Mouse (Mus musculus) thymus, postnatal 0 days (tissue): ENCODE data around the gene Pax3. TPM values are rescaled to one million over a fixed set of nuclear protein-coding genes. Genes with fewer than 3 reads are reported as not detected.

ENCODE experiments used
- DNase-seq: peaks from one replicate; pipeline ENCODE4 v3.0.0-alpha.2; 2015; ENCODE audit warnings: low spot score
- polyA plus RNA-seq: library from polyadenylated mRNA; unstranded; fragments of >200 nt; fragmentation: Nextera tagmentation; extraction: Ambion mirVana; gene quantifications from 2 replicates; pipeline ENCODE4 v1.2.1, GENCODE M21; 2015

The Pax3 gene
- polyA plus RNA-seq, 1 experiment from 2014 or later, result 0.04 TPM

DNA sequence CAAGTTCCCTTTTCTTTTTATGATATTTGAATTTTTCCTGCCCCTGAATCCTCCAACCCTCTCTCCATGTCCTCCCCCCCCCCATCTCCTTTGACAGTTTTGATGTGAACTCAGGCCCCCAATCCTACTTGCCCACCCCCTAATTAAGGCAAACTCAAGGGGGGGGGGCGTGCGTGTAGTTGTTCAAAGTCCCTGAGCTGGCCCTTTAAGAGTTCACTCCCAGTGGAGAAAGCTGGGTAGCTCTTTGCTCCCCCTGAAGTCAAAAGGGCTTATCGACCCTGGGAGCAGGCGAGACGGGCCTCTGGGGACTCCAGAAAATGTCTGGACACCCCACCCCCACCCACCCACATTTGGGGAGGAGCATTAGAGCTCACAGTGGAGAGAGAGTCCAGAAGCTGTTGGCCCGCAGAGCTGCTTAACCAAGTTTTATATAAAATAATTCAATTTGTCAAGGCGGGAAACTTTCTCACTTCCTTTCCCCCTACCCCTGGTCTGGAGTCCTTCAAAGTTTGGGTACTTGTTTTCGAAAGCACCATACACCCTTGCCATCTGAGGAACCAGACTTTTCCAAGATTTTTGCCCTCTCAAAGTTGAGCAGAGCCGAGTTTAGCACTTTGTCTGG lies 1.5 kb upstream of the Pax3 start:
- no peak for DNase-seq

DNA sequence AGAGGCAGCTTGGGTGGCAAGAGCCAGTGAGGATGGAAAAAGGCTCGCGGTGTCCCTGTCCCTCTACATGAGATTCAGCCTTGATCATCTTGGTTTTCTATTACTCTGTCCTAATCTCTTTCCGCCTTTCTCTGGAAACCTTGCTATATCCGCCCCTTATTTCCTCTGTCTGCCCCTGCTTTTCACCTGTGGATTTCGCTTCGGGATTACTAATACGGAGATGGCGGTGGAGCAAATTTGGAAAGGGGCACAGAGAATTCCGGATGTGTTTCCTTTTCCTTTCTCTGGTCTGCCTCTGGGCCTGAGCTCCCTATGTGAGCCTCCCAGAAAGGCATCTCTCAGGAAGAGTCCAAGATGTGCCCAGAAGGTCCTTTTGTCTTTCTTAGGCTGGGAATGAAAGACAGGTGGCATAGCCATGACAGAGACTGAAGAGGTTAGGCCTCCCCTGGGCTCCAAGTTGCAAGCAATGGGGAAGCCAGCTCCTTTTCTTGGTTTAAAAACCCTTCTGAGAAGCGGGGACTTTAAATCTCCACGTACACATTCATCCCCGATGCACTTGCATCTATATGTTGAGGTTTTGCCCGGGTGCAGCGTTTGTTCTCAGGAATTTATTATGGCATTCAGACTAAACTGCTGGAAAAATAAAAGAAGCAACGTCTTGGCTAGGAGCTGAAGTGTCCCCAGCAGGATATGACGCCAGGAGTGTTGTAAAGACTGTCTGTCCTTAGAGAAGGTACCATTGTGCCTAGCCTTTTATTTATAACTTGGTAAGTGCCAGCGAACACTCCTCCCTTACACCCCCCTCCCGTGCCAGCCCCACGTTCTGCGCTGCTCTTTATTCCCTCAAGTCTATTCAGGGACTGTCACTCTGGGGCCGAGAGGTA lies 659 bp upstream of the Pax3 start:
- no peak for DNase-seq

DNA sequence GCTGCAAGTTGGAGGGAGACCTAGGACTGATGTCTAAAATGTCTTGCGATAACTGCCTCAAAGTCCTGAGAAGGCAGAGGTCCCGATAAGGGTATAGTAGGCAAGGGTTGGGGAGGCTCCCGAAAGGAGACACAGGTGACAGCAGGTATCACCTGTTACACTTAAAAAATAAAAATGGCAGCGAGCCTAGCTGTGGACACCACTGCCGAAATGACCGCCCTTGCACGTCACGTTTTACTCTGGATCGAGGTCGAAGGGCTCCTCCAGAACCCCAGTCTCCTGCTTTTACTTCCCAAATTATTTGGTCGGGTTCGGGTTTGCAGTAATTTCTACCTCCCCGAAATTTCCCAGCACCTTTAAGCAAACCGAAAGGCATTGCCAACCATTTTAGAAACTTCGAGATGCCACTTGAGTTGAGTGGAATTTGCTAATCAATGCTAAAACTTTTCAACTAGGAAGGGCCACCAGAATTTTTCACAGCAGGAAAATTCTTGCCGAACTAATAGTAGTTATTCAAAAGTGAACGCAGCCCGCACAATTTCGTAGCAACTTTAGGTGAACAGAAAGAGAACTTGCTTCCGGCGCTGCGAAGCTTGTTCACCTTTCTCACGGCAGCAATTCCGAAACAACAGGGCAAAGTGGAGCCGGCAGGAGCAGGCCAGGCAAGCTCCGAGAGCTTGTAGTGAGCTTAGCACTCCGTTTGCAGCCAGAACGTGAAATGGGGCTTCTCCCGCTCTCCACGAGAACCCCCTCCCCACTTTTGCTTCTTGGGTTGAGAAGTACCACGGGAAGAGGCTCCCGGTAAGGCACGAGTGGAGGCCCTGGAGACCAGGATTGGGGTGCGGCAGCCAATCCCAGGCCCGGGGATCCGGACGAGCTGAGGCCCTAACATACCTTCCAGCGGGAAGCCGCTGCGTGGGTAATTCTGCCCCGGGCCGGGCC lies 892 bp downstream of the Pax3 start:
- no peak for DNase-seq

DNA sequence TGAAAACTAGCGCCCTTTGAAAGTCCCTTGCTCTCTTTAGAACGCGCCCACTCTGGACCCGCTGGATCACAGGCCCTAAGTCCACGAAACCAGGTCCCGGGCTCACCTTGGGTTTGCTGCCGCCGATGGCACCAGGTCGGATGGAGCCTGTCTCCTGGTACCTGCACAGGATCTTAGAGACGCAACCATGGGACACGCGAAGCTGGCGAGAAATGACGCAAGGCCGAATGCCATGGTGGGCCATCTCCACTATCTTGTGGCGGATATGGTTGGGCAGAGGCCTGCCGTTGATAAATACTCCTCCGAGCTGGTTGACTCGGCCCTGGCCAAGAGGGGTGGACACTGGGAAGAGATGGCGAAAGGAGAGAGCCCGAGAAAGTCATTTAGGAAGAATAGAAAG lies 1.8 kb downstream of the Pax3 start:
- DNase-seq, result no peak

DNA sequence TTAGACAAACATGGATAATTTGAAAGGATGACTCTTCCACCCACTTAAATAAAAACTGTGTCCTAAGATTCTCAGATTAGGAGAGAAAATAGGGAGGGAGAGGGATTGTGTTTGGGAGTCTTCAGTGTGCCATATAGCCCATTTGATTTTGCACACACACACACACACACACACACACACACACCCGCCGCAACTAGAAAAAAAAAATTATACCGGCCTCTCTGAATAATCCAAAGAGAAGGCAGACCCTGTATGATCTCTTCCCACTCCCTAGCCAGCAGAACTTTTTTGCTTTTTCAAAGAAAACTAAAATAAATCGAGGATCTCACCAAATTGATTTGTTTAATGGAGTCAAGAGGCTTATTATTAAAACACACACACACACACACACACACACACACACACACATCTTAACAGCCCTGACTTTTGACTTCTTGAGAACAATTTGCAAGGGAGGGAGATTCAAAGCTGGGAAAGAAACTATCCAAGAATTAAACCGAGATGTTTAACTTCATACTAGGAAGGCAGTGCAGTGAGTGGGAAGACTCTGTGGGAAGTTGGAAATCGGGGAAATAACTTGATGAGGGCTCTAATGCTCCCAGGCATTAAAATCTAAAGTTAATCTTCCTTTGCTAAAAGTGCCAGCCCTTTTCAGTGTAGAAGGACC lies 2.4 kb downstream of the Pax3 start:
- no peak for DNase-seq

DNA sequence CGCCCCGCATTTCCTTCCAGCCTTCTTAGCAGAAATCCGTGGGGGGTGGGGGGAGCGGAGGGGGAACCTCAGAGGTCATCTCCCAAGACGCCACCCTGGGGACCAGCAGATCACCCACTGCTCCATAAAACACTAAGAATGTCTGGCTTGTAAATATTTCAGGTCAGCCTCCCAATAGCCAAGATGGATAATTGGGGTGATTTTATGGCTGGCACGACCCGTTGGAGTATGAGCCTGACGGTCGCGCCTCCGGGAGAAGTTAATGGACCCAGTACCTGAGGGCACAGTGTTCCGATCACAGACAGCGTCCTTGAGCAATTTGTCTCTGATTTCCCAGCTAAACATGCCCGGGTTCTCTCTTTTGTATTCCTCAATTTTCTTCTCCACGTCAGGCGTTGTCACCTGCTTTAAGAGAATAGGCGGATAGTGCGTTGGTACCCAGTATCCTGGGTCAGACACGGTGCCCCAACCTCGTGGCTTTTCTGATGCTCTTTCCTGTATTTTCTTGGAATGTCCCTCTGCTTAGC lies 3.4 kb downstream of the Pax3 start:
- no peak for DNase-seq

DNA sequence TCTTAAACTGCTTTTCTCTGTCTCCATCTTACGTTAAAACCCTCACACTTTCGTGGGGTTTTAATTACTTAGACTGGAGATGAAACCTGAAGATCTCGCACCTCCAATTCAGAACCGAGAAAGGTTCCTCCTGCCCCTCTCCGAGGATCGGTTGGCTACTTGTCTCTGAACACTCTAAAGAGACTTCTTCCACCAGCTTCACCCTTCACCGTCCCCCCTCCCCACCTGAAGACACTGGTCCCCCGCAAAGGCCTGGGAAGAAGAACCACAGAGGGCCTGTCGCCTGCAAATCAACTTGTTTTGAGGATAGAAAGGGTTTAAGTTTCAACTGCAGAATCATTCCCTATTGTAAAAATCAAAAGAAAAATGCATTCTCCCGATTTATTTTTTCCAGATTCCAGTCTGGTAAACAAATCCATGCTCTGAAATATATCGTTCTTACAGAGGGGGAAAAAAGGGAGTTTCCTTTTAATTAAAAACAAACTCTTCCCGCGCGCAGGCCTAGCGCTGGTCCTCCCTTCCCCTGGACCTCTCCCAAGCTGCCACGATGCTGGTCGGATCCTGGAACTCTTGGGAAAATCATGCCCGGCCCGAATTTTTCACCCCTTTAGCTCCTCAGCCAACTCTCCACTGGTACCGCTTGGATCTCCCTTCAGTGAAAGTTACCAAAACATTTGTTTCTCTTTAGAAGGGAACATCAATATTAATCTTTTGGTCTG lies 4.0 kb downstream of the Pax3 start:
- no peak for DNase-seq

DNA sequence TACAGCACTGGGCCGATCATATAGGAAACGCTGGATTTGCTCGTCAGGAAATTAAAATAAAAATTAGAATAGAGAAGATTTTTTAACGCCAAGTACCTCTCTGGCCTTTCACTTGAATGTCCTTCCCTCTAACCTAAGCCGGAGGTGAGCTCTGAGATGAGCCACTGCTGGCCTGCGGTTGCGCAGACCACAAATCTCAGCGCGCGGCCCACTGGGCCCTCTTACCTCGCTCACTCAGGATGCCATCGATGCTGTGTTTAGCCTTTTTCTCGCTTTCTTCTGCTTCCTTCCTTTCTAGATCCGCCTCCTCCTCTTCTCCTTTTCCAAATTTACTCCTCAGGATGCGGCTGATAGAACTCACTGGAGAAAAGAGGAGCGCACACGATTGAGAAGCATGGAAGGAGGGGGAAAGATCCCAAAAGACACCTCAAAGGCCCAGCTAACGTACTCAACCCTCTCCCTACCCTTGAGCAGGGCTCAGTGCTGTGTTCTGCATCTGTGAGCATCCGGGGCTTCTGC lies 4.7 kb downstream of the Pax3 start:
- no peak for DNase-seq

DNA sequence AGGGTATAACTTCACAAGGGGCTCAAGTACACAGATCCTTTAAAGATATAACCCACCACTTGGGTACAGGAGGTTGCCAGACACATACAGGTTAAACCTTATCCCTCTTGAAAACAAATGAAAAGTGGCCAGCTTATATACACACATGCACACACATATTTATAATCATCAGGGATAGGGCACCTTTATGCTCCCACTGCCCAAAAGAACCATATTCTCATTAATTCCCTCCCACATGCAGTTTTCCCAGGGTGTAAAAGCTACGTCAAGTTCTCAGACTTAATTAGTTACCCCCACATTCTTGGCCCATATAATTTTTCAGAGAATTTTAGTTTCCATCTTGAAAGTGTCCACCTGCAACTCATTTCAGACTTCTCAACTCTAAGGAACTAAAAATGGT lies 5.2 kb downstream of the Pax3 start:
- DNase-seq, result no peak

DNA sequence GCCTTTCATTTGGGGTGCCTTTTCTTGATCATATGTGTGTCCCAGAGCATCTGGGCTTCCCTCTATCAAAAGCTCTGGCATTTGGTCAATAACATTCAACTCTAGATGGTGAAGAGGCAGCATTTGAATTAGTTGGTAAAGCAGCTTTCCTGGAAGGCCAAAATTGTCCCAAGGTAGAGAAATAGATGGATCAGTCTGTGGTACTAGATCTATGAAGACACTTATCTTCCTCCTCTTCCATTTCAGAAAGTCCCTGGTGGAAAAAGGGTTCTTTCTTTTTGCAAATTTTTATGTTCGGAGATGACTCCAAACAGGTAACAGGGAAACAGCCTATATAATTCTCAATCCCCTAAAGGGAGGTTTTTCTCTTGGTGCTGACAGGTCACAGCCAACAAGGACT lies 5.6 kb downstream of the Pax3 start:
- no peak for DNase-seq

DNA sequence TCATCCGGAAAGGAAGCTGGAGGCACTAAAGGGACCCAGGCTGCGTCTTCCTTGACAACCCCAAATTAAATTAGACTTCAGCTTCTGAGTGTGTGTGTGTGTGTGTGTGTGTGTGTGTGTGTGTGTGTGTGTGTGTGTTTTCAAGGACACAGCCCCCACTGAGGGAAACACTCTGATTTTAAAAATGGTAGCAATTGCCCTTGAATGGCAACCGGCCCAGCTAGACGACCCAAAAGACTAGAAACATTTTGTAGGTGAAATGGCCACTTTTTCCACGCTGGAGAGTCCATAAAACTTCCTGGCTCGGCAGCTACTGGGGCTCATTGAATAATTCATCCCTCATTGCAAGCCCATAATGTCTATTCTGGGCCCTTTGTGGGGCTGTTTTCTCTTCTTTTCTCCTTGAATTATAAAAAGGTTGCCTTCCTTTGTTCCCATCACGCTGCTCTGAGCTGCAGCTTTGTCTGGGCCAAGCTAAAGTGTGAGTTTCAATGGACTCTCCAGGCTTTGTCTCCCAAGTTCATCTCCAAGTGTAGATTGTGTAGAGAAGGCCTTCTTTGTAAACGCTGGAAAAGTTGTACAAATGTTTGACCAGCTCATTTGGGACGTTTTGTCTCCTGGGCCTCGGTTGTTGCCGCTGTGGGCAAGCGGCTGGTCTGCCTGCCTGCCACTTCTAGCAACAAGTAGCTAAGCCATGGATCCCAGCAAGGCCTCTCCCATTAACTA lies 6.4 kb downstream of the Pax3 start:
- no peak for DNase-seq

DNA sequence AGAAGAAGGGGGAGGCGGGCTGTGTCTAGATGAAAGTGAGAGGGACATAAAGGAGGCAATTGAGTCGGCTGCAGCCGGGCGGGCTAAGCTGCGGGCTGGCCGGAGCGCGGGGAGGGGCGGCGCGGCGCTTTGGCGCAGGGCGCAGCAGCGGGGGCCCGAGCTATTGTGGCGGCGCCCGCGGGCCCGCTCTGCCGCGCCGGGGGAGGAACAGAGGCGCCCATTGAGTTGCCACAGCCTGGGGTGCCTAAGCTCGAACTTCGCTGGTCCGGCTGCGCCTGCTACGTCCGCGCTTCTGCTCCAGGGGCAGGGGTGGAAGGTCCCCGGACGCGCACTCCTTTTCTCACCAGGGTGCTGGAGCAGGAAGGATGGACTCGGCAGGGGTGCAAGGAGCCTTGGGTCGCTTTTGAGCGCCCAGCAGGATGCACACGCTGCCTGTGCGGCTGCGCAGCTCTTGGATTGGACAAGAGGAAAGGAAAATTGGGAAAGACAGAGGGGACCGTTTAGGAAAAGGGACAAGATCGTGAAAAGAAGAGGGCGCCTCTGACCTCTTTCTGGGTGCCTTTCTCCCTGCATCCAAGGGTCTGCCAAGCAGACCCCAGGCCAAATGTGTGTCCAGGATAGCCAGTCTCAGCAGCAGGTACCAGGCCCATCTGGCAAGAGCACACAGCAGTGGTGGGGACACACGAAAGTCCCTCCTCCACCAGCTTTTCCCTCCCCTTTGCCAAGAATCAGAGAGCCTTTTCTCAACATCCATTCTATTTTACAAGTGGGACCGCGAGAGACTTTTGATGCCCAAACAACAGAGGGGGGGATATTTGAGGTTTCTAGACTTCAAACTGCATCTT lies 7.2 kb downstream of the Pax3 start:
- DNase-seq, result no peak

DNA sequence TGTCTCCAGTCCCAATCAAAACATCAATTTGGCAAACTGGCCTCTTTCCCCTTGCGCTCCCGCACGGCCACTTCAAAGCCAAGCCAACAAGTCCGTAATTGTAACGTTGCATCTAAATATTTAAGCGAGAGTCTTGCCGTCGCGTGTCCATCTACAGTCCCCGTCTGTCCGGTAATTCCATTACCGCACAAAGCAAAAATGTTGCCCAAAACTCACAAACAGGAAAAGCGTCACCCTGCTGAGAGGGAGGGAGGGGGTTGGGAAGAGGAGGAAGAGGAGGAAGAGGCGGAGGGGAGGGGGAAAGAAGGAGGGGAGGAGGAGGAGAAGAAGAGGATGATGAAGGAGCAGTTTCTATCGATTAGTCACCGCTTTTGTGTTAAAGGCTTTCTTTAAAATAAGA lies 7.9 kb downstream of the Pax3 start:
- no peak for DNase-seq

DNA sequence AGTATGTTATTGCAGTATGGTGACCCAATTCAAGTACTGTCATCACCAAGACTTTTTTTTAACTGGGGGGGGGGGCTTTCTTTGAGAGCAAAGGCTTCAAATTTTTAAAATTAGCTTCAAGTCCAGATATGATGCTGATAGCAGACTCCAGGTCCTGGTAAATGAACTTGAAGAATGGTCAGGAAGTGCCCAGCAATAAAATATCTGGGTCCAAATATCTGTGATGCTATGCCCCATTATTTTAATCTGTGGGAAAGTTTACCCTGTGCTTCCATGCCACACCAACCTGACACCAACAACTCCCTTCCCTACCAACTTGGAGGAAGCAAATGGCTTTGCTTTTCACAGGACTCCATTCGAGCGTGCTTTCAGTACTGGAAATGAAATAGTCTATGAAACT lies 8.6 kb downstream of the Pax3 start:
- DNase-seq, result no peak

DNA sequence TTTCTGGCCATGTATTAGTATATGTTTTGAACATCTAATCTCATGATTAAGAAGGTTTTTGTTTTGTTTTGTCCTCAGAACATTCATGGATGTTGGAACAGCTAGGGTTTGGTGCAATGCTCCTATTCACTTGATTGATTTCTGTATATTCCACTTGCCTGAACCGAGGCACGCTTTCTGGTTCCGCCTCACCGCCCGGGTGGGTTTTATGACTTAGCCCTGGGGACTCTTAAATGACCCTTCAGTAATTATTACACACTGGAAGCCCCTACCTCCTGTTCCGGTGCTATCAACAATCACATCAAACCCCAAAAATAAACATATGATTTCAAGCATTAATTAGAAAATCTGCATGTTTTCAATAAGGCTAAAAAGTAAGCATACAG lies 9.2 kb downstream of the Pax3 start:
- no peak for DNase-seq

DNA sequence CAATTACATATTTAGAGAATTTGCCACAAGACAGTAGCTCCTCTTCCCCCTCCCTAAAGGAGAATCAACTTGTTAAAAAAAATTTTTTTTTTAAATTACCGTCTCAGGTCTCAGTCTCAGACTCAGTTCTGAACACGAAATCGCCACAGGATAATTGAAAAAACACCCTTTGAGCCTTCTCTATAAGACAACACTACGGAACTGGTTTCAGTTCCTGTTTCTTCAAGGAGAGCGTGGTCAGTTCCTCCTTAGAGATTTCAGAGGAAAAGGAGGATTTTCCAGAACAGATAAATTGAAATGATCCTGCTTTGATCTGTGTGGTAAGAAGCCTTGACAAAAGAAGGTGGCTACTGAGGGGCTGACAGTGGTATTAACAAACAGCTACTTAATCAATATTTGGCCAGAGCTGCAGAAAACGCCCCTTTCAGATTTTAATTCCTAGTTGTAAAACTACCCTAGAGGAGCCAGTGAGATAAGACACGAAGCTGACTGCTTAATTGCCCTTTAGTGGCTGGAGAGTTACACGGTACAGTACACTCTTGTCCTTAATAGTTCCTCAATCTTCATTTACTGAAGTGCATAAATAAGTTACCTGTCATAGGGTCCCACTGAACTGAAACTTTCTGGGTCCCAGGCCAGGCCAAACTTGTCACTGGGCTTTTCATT lies 9.7 kb downstream of the Pax3 start:
- no peak for DNase-seq

DNA sequence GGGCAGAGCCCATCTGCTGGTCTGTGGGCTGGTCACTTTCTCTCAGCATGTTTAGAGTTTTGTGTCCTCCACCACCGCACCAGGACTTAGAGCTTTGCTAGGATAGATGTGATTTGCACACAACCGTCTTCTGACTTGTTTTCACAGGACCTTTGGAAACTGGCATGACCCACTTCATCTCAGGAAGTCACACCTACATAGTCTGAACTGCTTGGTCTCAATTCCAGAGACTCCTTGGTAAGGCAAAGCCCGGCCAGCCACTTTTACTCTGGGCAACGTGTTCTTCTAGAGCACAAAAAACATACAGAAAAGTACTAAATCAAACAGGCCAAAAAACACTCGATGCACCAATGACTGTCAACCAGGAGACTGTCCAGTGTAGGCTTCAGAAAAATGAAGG lies 14.0 kb downstream of the Pax3 start:
- no peak for DNase-seq

DNA sequence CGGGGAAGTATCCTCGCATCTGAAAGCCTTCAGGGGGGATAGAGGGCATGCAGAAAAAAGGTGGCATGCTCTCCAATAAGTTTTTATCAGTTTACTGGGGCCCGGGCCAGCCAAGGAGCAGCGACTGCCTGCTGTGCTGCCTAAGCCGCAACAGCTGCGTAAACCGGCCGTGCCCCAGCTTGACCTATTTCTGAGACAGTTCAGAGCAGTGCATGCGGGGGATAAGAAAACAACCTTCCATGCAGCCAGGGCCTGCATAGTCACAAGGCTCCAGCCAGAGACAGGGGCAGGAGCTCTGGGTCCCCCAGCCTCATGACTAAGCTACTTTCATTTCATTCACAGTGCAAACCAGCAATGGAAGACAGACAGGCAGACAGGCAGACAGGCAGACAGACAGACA lies 15.1 kb downstream of the Pax3 start:
- DNase-seq, result no peak
